Mouse (Mus musculus): Measurements from ENCODE around the gene Ptbp3.

DNA sequence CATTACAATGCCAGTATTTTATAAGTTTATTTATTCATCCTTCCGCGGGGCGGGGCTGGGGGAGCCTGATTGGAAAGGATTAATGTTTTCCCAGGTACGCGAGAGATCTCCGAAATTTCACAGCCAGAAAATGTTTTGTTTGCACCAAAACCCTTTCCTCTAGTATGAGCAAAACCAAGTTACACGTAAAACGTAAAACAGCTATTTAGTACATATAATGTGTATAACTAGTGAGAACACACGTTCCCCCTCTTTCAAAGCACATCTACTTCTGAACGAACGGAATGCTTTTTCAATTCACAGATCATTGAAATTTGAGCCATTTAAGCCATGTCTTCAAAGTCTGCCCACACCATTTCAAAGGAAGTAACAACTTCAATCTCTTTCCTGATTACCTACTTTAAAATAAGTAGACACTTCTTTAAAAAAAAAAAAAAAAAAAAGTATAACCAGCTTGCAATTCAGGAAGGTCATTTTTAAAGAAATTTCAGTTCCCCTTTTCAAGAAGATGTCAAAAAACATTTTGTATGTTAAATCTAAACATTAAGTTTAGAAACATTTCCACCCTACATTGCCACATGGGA, 905 bp upstream of the Ptbp3 start:
- TF ChIP-seq EP300 (IDR thresholded peaks at IDR 0.05; ENCODE audit: insufficient read depth, low read depth, low read length): no peak
- TF ChIP-seq POLR2A (IDR thresholded peaks at IDR 0.05; ENCODE audit: insufficient read depth, low read depth, low read length): no peak
- no peak for TF ChIP-seq CTCF (IDR thresholded peaks at IDR 0.05)

All from heart, adult 2 months (tissue).